Mouse (Mus musculus) cerebellum, adult 8-10 months (tissue): ENCODE results near the gene Rsph3b.
"Not testable (repeated sequence)": the region's sequence is repeated elsewhere in the genome, so short reads cannot be mapped to it uniquely, and the experiment has no call there.

Source experiments
- DNase-seq: peaks from one replicate; pipeline ENCODE4 v3.0.0; 2022

Rsph3b gene

DNA sequence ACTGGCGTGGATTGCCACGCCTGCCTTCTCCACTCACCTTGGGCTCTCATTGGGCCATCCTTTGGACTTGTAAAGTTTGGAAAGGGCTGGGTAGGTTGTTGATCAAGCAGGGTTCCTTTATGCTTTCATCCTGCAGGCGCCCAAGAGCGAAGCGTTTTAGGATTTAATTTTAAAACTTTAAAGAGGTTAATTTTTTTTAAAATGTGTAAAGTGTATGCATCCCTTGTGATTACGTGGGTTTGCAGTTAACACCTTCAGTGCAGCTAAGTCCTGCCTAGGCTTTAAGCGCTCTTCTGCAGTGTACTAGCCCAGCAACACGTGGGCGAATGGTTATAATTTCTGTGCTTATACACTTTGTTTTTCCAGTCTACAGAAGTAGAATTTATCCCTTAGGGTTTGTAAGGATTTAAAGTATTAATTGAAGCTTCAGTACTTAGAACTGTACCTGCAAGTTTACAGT lies 317 bp upstream of the Rsph3b start:
- DNase-seq: not testable (repeated sequence)

DNA sequence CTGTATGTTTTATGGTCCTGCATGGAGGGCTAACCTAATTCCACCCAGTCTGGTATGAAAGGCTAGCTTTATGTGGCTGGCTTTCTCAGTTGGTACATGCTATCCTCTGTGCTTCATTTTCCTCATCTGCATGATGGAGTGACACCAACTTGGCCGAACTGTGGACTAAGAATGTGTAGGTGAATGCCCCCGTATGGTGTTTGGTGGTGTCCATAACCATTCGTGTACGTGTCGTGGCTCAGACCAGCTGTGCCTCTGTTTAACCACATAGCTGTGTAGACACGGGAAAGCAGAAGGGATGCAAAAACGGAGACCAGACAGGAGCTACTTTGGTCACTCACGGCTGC lies 872 bp downstream of the Rsph3b start:
- not testable (repeated sequence) for DNase-seq

DNA sequence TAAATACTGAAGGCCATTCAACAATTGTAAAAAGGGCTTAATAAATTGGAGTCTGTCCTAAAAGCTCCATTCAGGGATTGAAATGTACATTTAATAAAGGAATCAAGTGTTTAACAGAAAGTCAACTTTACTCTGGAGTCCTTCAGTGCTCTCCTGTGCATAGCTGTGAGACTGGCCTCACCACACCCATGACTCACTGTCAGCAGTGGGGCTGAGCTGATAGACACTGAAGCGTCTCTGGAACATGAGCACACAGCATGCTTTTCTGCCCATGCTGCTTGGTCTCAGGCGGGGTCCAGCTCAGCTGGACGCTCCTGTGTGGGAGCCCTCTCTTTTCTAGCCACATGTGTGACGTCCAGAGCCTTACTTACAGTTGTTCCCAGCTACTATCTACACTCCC lies 5.9 kb downstream of the Rsph3b start:
- not testable (repeated sequence) for DNase-seq

DNA sequence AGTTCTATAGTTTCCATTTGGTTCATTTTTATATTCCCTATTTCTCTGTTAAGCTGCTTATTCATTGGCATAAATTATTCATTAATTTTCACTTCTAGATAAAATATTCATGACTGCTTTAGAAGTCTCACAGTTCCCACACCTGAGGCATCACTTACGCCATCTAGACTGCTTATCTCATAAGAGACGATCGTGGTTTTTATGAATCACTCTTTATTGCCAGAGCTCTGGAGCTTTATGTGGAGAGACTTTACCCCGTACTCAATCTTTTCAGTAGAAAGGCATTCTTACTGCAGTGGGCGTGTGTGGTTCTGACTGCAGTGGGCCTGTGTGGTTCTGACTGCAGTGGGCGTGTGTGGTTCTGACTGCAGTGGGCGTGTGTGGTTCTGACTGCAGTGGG lies 16.9 kb downstream of the Rsph3b start:
- not testable (repeated sequence) for DNase-seq

DNA sequence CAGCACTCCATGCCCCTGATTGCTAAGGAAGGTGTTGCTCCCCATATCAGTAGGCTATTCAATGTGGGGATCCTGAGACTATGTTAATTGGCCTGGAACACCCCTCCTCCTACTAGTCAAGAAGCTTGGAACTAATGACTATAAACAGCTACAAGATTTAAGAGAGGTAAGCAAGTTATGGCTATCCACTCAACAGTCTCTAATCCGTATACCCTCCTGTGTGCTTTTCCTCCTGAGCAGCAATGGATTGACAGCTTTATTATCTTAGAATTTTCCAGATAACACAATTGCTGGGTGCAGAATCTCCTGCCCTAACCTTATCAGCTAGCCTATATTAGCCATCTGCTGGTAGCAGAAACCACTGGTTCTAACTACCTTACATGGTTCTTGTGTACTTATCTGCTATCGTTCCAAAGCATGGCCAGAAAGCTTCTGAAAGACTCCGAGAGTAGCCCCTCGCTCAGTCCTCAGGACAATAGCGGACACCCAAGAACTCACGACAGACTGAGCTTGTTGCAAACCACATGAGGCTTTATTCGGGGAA lies 28.1 kb downstream of the Rsph3b start:
- not testable (repeated sequence) for DNase-seq

DNA sequence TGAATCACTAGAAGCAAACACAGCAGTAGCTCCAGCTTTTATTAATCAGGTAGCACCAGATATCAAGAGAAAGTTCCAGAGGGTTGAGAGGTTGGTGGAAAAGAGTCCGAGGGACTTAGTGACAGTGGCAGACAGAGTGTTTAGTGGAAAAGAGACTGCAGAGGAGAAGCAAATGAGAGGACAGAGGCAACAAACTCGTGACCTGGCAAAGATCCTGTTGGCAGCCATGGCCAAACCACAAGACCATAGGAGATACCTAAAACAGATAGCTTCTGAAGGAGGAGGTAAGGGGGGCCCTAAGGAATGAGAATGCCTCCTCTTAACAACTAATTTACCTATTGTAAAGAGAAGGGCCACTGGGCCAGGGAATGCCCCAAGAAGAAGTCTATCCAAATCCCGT lies 29.1 kb downstream of the Rsph3b start:
- not testable (repeated sequence) for DNase-seq

DNA sequence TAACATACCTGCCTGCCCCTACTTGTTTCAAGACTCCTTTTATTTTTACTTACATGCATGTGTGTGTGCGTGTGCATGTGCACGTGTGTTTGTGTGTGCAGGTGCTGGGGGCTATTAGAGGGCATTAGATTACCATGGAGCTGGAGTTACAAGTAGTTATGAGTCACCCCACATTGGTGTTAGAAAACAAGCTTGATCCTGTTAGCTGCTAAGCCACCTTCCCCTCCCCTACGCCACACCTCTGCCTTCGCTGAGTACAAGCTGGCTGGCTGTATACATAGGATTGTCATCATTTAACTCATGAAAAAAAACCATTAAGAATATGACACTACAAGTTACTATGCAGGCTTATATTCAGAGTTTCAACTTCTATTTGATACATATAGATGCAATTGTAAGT lies 33.2 kb downstream of the Rsph3b start:
- not testable (repeated sequence) for DNase-seq

DNA sequence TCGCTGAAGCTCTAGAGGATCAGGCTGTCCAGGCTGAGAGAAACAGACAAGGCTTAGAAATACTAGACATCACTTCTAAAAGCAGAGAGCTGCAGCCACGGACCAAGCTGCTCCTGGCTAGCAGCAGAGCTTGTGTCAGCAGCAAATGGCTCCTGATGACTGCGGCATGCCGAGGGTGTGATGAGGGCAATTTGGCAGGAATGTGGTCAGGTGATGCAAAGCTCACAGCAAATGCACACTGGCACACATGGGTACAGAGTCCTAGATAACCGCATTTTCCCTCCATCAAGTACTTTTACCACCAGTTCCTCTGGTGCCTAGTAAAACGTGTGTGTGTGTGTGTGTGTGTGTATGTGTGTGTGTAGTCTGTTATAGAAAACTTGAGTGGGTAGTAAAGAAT lies 34.4 kb downstream of the Rsph3b start:
- not testable (repeated sequence) for DNase-seq

DNA sequence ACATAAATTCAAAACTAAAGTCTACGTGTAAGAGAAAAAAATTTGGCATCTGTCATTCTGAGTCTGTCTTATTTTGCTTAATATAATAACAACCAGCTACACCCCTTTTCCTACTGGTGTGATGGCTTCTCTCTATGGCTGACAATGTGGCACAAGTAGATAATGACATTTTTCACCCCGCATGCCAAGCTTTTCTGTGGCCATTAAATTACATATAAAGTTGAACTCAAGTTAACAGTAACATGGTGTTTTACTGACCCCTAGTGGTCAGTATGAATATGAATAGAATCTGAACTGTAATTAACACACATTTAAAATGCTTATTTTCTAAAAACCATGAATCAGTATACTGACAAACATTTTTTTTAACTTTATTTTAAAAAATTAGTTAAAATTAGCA lies 48.1 kb downstream of the Rsph3b start:
- DNase-seq: not testable (repeated sequence)

DNA sequence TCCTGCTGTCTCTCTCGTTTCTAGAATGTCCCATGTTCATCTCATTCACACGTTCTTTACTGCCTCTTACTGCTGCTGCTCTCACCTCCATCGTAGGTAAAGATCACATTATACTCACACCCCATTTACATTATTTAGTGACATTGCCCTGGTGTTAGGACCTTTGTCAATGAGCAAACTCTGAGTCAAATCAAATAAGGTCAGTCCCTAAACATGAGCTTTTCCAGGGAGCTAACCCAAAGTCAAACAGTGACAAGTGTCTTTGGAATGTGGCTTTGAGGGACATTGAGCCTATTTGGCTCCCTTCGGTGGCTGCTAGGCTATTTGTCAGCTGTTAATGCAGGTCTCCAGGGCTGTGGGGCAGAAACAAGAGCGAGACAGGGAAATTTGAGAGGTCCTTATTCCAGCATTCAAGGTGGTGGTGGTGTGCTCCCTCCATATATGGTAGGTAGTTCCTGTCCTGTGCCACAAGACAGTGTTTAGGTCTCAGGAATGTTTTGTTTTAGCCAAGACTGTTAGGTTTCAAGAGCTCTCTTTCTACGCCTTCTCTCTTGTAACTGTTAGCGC lies 50.4 kb downstream of the Rsph3b start:
- DNase-seq: not testable (repeated sequence)

DNA sequence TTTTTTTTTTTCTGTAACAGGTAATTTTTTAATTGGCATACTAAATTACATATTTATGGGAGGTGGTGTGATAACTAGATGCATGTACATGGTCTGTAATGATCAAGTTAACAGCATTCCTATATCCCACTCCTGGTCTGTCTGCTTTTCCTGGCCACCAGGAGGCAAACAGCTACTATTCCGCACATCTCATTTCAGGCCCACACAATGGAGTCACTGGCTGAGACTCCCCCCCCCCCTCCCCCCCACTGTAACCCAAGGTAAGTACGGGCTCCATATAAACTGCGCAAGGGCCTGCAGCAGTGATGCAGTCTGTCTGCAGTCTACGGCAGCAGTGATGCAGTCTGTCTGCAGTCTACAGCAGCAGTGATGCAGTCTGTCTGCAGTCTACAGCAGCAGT lies 51.7 kb downstream of the Rsph3b start:
- DNase-seq: no peak

DNA sequence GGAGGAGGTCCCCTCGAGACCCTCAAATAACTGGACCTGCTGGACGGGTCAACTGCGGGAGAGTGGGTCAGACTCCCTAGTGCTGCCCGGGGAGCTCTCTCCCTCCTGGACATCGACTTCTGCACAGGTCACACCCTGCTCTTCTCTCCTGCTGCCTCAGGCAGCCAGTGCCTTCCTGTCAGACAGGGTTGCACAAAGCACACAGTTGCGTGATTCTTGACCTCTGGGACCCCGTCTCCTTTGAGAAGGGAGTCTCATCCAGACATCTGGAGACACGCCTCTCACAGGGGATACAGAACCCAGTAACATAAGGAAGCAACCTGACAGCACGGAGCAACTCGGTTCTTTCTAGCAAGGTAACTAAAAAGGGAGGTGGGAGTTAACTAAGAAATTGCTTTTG lies 55.1 kb downstream of the Rsph3b start:
- DNase-seq: no peak

DNA sequence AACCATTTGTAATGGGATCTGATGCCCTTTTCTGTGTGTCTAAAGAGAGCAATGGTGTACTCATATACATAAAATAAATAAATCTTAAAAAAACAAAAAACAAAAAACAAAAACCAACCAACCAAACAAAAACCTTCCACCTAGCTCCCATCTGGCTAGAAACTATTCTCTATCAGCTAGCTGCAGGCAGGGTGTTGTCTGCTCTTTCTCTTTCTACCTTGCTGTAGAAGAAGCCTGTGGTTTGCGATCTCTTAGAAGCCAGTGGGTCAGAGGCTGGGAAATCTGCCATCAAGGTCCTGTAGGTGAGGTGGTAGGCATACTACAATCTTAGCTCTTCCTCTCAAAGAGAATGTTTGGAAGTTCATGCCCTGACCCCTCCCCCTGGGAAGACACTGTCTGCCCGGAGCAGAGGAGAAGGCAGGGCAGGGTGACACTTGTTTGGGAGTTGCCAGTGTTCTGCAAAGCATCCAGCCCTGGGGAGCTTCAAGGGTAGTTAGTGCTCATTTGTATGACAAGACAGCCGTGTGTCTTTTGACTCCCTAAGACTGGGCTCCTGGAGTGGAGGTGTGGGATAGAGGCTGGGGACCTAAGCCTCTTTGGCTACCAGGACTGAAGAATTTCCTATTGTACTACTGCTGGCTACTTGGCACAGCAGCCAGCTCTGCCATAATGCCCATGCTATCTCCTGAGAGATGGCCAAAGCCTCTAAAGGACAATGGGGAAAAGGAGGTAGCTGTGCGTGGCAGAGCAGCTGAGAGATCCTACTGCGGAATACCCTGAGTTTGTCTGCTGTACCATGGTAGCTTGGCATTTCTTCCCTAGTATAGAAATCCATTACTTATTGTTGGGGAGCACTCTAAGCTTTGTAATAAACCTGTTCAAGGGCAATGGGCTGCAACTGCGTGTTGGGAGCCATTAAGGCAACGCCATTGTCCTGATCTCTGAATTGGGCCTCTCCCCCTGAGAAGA lies 56.2 kb downstream of the Rsph3b start:
- no peak for DNase-seq

DNA sequence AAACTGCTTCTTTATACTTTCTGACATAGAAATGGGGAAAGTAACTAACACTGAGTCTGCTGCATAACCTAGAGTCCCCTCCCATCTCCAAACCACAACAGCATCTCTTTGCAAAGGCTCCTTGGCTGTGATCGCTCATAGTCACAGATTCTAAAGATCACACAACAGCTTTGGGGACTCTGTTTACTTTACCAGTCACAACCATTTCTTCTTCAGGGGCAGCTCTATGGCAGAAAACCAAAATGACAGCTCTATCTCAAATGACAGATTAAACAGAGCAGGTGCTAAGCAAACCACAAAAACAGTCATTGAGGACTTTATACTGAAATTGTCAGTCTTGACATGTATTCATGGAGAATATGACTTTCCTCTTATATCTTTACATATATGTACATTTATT lies 62.0 kb downstream of the Rsph3b start:
- DNase-seq: no peak

DNA sequence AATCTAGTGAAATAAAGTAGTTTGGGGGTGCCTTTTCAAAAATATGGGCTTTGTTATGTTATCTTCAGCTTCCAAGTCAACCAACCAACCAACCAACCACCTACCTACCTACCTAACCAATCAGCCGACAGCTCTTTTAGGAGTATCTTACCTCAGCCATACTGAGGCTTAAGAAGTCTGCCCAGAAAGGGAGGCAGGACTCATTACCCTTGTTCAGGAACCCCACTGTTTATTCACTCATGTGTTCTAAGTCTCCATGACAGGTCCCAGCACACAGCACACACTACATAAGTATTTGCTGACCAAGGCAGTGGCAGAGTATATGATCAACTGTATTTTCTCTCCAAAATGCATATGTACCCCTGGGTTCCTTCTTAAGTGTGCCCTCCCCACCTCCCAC lies 64.0 kb downstream of the Rsph3b start:
- DNase-seq: no peak

DNA sequence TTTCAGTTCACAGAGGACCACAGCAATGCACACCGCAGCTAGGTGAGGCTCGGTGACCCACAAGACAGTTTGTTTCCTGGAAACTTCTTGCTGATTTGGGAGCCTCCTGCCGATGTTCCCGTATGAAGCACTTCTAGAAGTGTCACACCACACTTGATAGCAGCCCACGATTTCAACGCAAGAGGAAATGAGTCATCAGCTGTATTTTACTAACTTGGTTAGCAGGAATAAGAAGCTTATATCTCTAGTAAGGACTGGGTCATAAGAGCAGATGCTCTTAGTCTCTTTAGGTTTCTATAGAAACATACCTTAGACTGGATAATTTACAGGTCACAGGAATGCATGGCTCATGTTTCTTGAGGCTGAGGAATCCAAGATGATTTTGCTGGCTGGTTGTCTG lies 67.2 kb downstream of the Rsph3b start:
- no peak for DNase-seq

DNA sequence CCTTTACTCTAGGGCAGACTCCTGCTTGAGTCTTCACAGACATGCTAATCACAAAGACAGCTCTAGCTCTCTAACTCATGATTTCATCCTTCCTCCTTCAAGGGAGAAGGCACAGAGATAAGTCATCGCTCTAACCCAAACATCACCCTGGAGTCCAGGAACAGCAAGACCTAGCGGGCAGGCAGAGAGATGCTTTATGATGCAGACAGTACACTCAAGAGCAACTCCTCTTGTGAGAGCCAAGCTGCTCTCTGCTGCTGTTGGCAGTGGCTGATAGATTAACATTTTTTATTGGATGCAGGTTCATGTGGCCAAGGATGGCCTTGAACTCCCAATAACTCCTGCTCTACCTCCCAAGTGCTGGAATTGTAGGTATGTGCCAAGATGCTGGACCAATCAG lies 77.1 kb downstream of the Rsph3b start:
- no peak for DNase-seq

DNA sequence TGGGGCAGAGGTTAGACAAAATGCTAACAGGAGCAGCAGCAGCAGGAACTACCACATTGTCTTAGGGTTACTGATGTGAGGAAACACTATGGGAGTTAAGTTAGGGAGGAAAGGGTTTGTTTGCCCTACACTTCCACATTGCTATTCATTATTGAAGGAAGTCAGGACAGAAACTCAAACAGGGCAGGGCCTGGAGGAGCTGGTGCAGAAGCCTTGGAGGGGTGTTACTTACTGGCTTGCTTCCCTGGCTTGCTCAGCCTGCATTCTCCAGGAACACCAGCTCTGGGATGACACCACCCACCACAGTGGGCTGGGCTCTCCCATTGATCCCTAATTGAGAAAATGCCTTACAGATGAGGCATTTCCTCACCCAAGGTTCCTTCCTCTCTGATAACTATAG lies 79.7 kb downstream of the Rsph3b start:
- no peak for DNase-seq

DNA sequence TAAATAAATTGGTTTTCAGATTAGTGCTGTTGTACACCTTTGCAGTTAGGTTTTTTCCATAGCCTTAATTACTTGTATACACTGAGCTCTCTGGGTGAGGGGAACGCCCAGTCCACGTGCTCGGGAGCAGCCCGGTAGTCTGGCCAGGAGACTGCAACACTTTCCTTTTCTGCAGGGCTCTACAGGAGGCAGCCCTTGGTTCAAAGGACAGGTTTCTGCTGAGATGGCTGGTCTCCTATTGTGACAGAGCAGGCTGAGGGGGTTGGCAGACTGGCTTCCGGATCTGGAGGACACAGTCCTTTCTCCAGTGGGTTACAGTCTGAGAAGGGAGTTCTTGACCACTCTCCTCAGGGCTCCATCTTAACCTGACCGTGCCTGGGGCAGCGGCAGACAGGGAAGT lies 80.7 kb downstream of the Rsph3b start:
- DNase-seq: no peak

DNA sequence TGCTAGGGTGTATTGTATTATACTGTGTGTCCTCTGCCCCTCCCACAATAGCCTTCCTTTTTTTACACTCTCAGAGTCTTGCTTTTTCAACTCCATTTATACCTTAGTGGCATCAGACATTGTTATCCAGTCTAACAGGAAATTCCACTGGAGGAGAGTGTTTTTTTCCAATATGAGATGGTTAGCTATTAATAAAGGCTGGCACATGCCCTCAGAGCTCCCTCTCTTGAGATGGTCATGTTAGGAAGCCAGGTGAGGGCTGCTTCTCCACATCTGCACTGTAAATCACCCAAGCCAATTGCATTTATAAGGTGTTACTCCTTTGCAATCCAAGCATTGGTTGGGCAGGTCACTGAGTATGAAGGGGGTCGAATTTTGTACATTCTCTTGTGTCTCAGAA lies 81.9 kb downstream of the Rsph3b start:
- DNase-seq: no peak

DNA sequence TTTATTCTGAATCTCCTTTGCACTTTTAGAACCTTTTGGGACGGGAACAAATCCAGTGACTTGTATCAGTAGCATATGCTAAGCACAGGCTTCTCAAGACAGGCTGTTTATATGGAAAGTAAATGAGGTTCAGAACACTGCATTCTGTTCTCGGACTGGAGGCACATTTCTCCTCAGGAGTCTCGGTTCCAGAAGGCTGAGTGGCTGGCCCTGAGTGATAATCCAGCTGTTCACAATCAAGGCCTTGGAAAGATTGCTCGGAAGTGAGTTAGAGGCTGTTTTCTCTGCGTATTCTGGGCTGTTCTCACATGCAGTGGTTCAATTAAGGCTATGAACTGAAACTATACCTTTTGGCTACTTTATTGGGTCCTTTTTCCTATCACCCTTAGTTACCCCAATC lies 82.9 kb downstream of the Rsph3b start:
- no peak for DNase-seq

DNA sequence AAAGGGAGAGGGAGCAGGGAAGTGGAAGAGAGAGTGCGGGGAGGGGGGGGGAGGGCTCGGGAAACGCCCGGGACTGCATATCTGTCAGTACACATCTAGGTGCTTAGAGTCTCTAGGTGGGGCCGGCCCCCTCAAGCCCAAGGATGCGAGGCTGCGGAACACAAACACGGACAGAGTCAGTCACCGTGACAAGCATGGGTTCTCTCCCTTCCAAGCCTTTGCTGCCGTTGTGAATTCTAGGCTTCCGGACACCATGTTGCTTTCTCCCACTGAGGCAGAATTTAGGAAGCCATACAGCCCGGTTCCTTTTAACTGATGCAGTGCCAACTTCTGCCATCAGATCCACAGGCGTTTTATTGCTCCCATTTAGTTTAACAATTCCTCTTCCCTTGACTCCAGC lies 83.6 kb downstream of the Rsph3b start:
- no peak for DNase-seq

DNA sequence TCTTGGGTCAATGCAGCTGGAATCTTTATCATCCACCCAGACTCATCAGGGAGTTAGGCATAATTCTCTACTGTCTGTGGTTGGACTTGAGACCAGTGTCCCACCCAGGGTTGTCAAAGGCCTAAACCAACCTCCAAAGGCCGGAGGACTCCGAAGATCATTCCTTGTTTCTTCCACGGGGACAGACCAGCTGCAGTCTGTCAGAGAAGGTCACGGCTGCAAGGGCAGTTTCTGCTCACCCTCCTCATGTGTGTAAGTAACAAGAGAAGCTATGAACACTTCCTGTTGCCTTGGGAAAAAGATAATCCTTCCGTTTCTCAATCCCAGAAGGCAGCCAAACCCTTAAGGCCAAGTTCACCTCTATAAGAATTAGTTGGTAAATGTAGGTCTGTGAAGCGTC lies 85.0 kb downstream of the Rsph3b start:
- DNase-seq: no peak
